Mouse (Mus musculus) spleen, postnatal 14 days (tissue): ENCODE measurements around the gene Hipk3.

Source experiments
- DNase-seq, 2 experiments: peaks; one replicate each; pipeline ENCODE4 v3.0.0; 2021 to 2022; ENCODE audit warnings: low spot score in 2 of 2

The Hipk3 gene

GRCm38 (mm10) chr2:104413011-104413410, 81.2 kb downstream of the Hipk3 start:
- no peak for DNase-seq

GRCm38 (mm10) chr2:104412496-104412895, 81.8 kb downstream of the Hipk3 start:
- no peak for DNase-seq

GRCm38 (mm10) chr2:104411806-104412205, 82.4 kb downstream of the Hipk3 start:
- no peak for DNase-seq

GRCm38 (mm10) chr2:104410963-104411545, 83.2 kb downstream of the Hipk3 start, which contains the start of gene D430041D05Rik:
TSS of gene D430041D05Rik (minus strand) at chr2:104411013.
- DNase-seq = no peak

GRCm38 (mm10) chr2:104409851-104410821, 84.1 kb downstream of the Hipk3 start:
- DNase-seq = no peak

- no peak for DNase-seq
These were observed 85.9 kb downstream of the Hipk3 start for GRCm38 (mm10) chr2:104408351-104408750.

GRCm38 (mm10) chr2:104407913-104408312, 86.3 kb downstream of the Hipk3 start:
- no peak for DNase-seq

GRCm38 (mm10) chr2:104404036-104404435, 90.2 kb downstream of the Hipk3 start:
- DNase-seq = no peak

GRCm38 (mm10) chr2:104398651-104399290, 95.5 kb downstream of the Hipk3 start:
- DNase-seq = no peak

GRCm38 (mm10) chr2:104395961-104396360, 98.3 kb downstream of the Hipk3 start:
- no peak for DNase-seq

- no peak for DNase-seq
These were observed 99.5 kb downstream of the Hipk3 start for GRCm38 (mm10) chr2:104394769-104395168.

- no peak for DNase-seq
These were observed 101.4 kb downstream of the Hipk3 start for GRCm38 (mm10) chr2:104392700-104393312.

GRCm38 (mm10) chr2:104389231-104389630, 105.0 kb downstream of the Hipk3 start:
- DNase-seq = no peak

- DNase-seq = no peak
These were observed 108.3 kb downstream of the Hipk3 start for GRCm38 (mm10) chr2:104385941-104386340.

- no peak for DNase-seq
These were observed 110.7 kb downstream of the Hipk3 start for GRCm38 (mm10) chr2:104383589-104383988.

GRCm38 (mm10) chr2:104382813-104383212, 111.4 kb downstream of the Hipk3 start:
- DNase-seq = no peak

- DNase-seq = no peak
These were observed 114.9 kb downstream of the Hipk3 start for GRCm38 (mm10) chr2:104379304-104379703.

GRCm38 (mm10) chr2:104378791-104379190, 115.5 kb downstream of the Hipk3 start:
- no peak for DNase-seq

- no peak for DNase-seq
These were observed 116.3 kb downstream of the Hipk3 start for GRCm38 (mm10) chr2:104377990-104378389.
